Mouse (Mus musculus) E14TG2a.4 (cell line): ENCODE measurements around the gene Ranbp2.

ENCODE experiments used
- H3K27me3 ChIP-seq: 2 replicates; pipeline ENCODE4 v1.6.1; 2014; ENCODE audit warnings: low read length, control low read depth; ENCODE audit not compliant: insufficient read depth
- H3K36me3 ChIP-seq: 2 replicates; pipeline ENCODE4 v1.6.1; 2014; ENCODE audit warnings: low read length, control low read depth; ENCODE audit not compliant: insufficient read depth
- H3K4me1 ChIP-seq: replicated peaks from 2 replicates; pipeline ENCODE4 v1.6.1; 2014; ENCODE audit warnings: low read depth, low read length, control low read depth
- H3K4me3 ChIP-seq: replicated peaks from 2 replicates; pipeline ENCODE4 v1.5.1; 2014; ENCODE audit warnings: mild to moderate bottlenecking, low read length
- H3K9me3 ChIP-seq: 2 replicates; pipeline ENCODE4 v1.6.1; 2014; ENCODE audit warnings: low read length, control low read depth
- CTCF ChIP-seq: conservative IDR thresholded peaks from 2 replicates; pipeline ENCODE4 v1.5.1; 2014; ENCODE audit warnings: low read length
- NANOG ChIP-seq: IDR thresholded peaks from 2 replicates; pipeline ENCODE4 v1.6.1; 2014; ENCODE audit warnings: borderline replicate concordance, low read length, mixed read lengths
- POU5F1 ChIP-seq: IDR thresholded peaks from 2 replicates; pipeline ENCODE4 v1.6.1; 2014; ENCODE audit warnings: low read length, borderline replicate concordance

Gene Ranbp2

DNA sequence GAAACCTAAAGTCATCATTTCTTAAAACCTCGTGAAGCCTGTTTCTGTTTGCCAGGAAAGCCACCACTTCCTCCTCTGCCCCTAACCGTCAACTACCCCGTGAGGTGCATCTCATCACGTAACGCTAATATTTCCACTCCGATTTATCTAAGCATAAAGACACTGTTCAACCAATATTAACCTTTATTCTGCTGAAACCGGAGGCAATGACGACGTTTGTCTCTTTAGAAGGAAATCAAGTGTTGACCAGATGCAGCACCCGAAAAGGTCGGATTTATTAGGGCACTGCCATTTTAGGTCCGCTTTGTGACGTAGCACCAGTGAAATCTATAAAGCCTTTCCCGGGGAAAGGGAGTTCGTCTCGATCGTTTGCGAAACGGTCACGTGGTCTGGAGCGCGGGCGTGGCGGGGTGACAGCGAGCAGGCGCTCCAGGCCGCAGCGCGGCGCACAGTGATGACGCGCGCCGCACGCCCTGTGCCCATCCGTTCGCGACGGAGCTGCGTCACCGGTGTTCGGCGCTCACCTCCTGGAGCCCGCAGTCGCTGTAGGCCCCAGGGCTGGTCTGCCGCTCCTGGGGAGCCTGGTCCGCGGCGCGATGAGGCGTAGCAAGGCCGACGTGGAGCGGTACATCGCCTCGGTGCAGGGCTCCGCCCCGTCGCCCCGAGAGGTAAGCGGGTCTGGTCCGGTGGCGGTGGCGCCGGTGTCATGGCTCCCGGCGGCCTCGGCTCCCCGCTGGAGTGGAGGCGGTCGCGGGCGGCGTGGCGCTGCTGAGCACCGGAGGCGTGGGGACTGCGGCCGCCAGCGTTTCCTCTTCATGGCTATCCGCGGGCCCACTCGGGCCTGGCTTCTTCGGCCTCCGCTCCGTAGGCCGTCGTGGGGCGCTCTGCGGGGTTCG, at the start of gene Ranbp2:
Gene Ranbp2, plus strand, starts transcription at position 537 of the 896 bp plus-strand sequence.
- H3K9me3 ChIP-seq = no peaks in the 10 kb centered on the region
- no peaks in the 10 kb centered on the region; the same call in 1 of the 2 replicates for H3K36me3 ChIP-seq
- peaks cover 6% of the 10 kb centered on the region; the same call in 1 of the 2 replicates for H3K27me3 ChIP-seq
- peak within 1 kb of the TSS; percentile 95 for H3K4me3 ChIP-seq
- H3K4me1 ChIP-seq = peaks cover 19% of the 10 kb centered on the region
- TF ChIP-seq NANOG (no peak), POU5F1 (no peak), CTCF (no peak)

DNA sequence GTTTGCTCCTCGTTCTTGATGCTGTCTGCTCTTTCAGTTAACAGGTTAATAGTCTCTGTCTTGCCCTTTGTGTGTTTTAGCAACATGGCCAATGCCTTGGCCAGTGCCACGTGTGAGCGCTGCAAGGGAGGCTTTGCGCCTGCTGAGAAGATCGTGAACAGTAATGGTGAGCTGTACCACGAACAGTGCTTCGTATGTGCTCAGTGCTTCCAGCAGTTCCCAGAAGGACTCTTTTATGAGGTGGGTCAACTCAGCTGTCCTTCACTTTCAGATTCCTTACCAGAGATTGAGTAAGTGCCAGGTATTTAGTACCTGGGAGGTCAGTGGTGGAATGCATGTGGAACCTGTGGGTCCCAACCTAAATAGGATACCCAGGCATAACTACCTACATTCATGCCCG, 47.8 kb upstream of the Ranbp2 start:
- Histone ChIP-seq H3K36me3 (peaks cover 33% of the 10 kb centered on the region), H3K9me3 (no peaks in the 10 kb centered on the region), H3K4me1 (peaks cover 7% of the 10 kb centered on the region), H3K4me3 (no peak overlapping the region), H3K27me3 (no peaks in the 10 kb centered on the region)
- TF ChIP-seq CTCF (no peak), POU5F1 (no peak)

DNA sequence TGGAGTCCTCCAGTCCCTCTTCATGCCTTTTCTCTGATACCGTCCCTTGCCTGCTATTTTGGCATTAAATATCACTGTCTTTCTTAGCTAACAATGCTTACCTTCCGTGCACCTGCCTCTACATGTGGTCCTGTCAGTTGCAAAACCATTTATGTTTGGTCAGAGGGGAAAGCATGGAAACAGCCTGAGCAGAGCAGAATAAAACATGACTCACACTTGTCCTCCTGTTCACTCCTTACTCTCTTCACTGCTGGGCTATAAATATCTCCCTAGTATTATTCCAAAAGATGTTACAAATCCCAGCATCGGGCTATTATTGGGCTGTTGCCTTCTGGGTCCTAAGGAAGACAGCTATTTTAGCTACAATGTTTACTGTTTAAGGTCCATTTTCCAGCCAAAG, 44.9 kb upstream of the Ranbp2 start:
- Histone ChIP-seq H3K36me3 (peaks cover 41% of the 10 kb centered on the region), H3K4me1 (no peaks in the 10 kb centered on the region), H3K27me3 (no peaks in the 10 kb centered on the region), H3K4me3 (no peak overlapping the region), H3K9me3 (no peaks in the 10 kb centered on the region)
- TF ChIP-seq CTCF (no peak), POU5F1 (no peak), NANOG (no peak)

DNA sequence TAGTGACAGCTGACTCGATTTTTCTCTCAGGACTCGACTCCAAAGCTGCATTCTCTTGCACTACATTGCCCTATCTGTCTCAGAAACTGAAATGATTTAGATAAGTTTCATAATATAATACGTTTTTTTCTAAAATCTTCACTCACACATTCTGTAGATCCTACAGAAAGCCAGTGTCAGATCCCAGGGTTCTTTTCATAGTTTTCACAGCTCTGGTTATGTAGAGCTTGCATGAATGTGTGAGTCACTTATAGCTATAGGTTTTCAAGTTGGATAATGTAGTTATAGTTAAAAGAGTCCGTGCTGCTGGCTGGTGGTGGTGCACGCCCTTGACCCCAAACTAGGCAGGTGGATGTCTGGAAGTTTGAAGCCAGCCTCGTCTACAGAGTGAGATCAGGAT, 42.1 kb upstream of the Ranbp2 start:
- Histone ChIP-seq H3K27me3 (no peaks in the 10 kb centered on the region), H3K4me3 (no peak overlapping the region), H3K9me3 (no peaks in the 10 kb centered on the region), H3K36me3 (peaks cover 52% of the 10 kb centered on the region), H3K4me1 (no peaks in the 10 kb centered on the region)
- TF ChIP-seq CTCF (no peak), POU5F1 (no peak), NANOG (no peak)

DNA sequence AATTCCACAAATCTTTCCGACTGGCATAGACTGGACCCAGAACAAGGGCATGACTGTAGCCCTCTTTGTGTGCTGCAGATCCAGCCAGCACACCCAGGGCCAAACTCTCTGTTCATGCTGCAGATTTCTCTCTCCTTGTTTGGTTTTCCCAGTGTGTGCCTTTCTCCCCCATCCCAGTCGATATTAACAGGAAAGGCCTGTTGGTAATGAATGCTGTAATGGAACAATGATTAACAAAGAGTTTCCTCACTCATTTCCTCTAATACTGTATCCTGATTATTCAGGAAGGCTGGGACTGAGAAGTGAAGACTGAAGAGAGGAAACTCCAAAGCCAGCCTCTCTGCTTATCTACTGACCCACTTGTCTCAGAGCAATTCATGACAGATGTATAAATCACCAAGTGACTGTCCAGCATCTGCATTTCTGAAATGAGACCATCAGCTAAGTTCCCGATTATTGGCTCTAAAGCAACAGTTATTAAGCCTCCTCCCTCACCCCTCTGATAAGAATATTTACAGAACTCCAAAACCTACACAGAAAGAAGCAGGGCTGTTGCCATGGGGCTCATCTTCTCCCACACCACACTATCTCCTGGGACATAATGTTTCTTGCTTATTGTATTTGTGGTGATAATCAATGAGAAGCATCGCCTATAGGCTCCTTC, 41.3 kb upstream of the Ranbp2 start:
- H3K4me3 ChIP-seq = no peak overlapping the region
- H3K4me1 ChIP-seq = no peaks in the 10 kb centered on the region
- H3K9me3 ChIP-seq = no peaks in the 10 kb centered on the region
- H3K36me3 ChIP-seq = peaks cover 60% of the 10 kb centered on the region
- no peaks in the 10 kb centered on the region for H3K27me3 ChIP-seq
- TF ChIP-seq CTCF = no peak
- TF ChIP-seq POU5F1 = no peak
- TF ChIP-seq NANOG = no peak

DNA sequence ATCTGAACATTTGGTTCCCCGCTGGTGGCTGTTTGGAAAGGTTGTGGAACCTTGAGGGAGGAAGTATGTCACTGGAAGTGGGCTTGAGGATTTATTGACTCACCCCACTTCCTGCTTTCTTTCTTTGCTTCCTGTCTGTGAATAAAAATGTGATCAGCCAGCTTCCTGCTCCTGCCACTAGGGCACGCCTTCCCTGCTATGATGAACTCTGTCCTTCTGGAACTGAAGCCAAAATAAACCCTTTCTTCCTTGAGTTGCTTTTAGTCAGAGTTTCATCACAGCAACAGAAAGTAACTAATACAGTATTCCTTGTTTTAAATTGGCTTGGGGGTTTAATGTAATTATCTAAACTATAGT, 40.8 kb upstream of the Ranbp2 start:
- H3K4me1 ChIP-seq = no peaks in the 10 kb centered on the region
- no peaks in the 10 kb centered on the region for H3K27me3 ChIP-seq
- H3K9me3 ChIP-seq = no peaks in the 10 kb centered on the region
- H3K36me3 ChIP-seq = peaks cover 60% of the 10 kb centered on the region
- TF ChIP-seq NANOG (no peak), POU5F1 (no peak), CTCF (no peak)
- H3K4me3 ChIP-seq = no peak overlapping the region

DNA sequence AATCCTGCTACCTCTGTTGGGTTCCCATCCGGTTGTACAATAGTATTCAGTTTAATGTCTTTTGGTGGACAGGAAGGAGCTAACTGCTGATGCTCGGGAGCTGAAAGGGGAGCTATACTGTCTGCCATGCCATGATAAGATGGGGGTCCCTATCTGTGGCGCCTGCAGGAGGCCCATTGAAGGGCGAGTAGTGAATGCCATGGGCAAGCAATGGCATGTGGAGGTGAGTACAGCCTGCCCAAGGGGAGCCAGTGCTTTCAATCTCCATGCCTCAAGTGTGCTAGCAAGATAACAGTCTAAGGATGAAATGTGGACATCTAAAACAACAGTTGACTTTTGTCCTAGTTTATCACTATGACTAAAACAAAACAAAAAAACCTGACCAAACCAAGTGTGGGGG, 34.4 kb upstream of the Ranbp2 start:
- Histone ChIP-seq H3K9me3 (no peaks in the 10 kb centered on the region), H3K4me3 (no peak overlapping the region), H3K36me3 (peaks cover 86% of the 10 kb centered on the region), H3K4me1 (no peaks in the 10 kb centered on the region), H3K27me3 (no peaks in the 10 kb centered on the region)
- TF ChIP-seq POU5F1 (no peak), CTCF (no peak), NANOG (no peak)

DNA sequence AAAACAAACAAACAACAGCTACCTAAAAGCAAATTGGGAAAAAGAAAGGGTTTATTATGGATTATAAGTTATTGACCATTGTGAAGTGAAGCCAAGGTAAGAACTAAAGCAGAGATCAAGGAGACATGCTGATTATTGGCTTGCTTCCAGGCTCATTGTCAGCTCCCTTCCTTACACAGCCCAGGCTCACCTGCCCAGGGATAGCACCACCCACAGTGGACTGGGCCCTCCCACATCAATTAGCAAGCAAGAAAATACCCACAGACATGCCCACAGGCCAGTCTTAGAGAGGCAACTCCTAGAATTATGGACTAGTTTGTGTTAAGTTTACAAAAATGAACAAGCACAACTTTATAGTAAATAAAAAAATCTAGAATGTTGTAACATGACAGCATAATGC, 33.9 kb upstream of the Ranbp2 start:
- Histone ChIP-seq H3K9me3 (no peaks in the 10 kb centered on the region), H3K4me3 (no peak overlapping the region), H3K4me1 (no peaks in the 10 kb centered on the region), H3K27me3 (no peaks in the 10 kb centered on the region), H3K36me3 (peaks cover 86% of the 10 kb centered on the region)
- no peak for TF ChIP-seq CTCF
- no peak for TF ChIP-seq NANOG
- no peak for TF ChIP-seq POU5F1

DNA sequence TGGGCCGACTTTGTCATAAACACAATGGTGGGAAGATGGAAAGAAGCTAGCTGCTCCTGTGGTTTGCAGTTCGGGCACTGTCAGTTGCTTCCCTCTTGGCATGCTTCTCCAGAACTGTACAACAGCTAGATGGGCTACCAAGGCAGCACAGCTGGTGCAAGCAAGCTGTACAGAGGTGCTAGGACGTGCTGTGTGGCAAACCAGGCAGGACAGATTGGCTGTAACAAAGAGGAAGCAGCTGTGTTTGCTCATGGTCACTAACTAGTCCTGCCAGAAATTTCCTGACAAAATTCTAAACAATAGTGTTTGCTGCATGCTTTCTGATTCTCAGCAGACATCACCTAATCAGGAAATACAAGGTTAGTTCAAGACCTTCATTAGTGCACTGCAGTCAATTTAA, 30.0 kb upstream of the Ranbp2 start:
- Histone ChIP-seq H3K4me1 (no peaks in the 10 kb centered on the region), H3K36me3 (peaks cover 70% of the 10 kb centered on the region), H3K9me3 (no peaks in the 10 kb centered on the region), H3K27me3 (no peaks in the 10 kb centered on the region), H3K4me3 (no peak overlapping the region)
- TF ChIP-seq NANOG = no peak
- no peak for TF ChIP-seq CTCF
- no peak for TF ChIP-seq POU5F1
